Mouse (Mus musculus) intestine, embryonic 16.5 days (tissue): Measurements from ENCODE around the gene Phf21b. TPM values are rescaled to one million over a fixed set of nuclear protein-coding genes. Genes with fewer than 3 reads are reported as not detected.
"Not testable (repeated sequence)": the region's sequence is repeated elsewhere in the genome, so short reads cannot be mapped to it uniquely, and the experiment has no call there.

Experiments used
- ATAC-seq: fragments of 200-750 bp; cut with Nextera tagmentation; 2 replicates; pipeline ENCODE4 v1.8.0; 2017; ENCODE audit warnings: moderate TSS enrichment, moderate library complexity
- H3K27ac ChIP-seq: fragments of 300-500 bp; sonication (generic); 2 replicates; pipeline ENCODE4 v1.5.1; 2014; ENCODE audit warnings: mild to moderate bottlenecking, low read length
- H3K27me3 ChIP-seq: fragments of 300-500 bp; sonication (generic); replicated peaks from 2 replicates; pipeline ENCODE4 v1.6.1; 2014; ENCODE audit warnings: low read length, control low read depth, mixed read lengths; ENCODE audit not compliant: control insufficient read depth, insufficient read depth
- H3K36me3 ChIP-seq: fragments of 300-500 bp; sonication (generic); 2 replicates; pipeline ENCODE4 v1.6.1; 2014; ENCODE audit warnings: low read length, control low read depth; ENCODE audit not compliant: control insufficient read depth, insufficient read depth
- H3K4me1 ChIP-seq: fragments of 300-500 bp; sonication (generic); 2 replicates; pipeline ENCODE4 v1.6.1; 2014; ENCODE audit warnings: low read length, control low read depth, mixed read lengths; ENCODE audit not compliant: control insufficient read depth, insufficient read depth
- H3K4me2 ChIP-seq: fragments of 300-500 bp; sonication (generic); 2 replicates; pipeline ENCODE4 v1.6.1; 2014; ENCODE audit warnings: low read depth, low read length, control low read depth
- H3K4me3 ChIP-seq: fragments of 300-500 bp; sonication (generic); 2 replicates; pipeline ENCODE4 v1.5.1; 2014; ENCODE audit warnings: mild to moderate bottlenecking, low read length
- H3K9ac ChIP-seq: fragments of 300-500 bp; sonication (generic); 2 replicates; pipeline ENCODE4 v1.6.1; 2014; ENCODE audit warnings: low read depth, low read length
- H3K9me3 ChIP-seq: fragments of 300-500 bp; sonication (generic); 2 replicates; pipeline ENCODE4 v1.6.1; 2016; ENCODE audit warnings: low read length, control low read depth; ENCODE audit not compliant: control insufficient read depth
- WGBS: fragments of 180-500 bp; shearing (Covaris S2); extraction: QIAGEN DNeasy Blood & Tissue Kit; methylation state at CpG from one replicate; pipeline ENCODE4 v1.1.7; 2014; 5-methylcytosine and 5-hydroxymethylcytosine counted together
- polyA plus RNA-seq: library from polyadenylated mRNA; unstranded; fragments of >200 nt; fragmentation: Nextera tagmentation; extraction: Ambion mirVana; gene quantifications from 2 replicates; pipeline ENCODE4 v1.2.1, GENCODE M21; 2015

Phf21b gene
- polyA plus RNA-seq, 1 experiment from 2014 or later = 0.43 TPM

GRCm38 (mm10) chr15:84769641-84770341 lies 86.1 kb downstream of the Phf21b start:
- H3K27ac ChIP-seq = no peak overlapping the region
- ATAC-seq = no peak
- 68% methylated on average over 11 of the region's 11 CpGs for WGBS

DNA sequence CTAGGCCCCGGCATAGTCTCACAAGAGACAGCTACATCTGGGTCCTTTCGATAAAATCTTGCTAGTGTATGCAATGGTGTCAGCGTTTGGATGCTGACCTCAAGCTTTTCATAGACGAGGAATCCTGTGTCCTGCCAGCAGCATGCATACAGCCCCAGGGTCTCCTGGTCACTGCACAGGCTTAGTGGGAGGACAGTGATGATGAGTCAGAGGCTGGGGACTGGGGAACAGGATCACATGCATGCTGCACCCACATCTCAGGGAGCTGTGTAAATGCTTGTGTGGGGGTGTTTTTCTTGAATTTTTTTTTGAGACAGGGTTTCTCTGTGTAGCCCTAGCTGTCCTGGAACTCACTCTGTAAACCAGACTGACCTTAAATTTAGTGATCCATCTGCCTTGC lies 87.3 kb downstream of the Phf21b start:
- H3K36me3 ChIP-seq, H3K9ac ChIP-seq, ATAC-seq, H3K4me1 ChIP-seq, H3K4me2 ChIP-seq, H3K4me3 ChIP-seq, H3K27ac ChIP-seq, H3K27me3 ChIP-seq, H3K9me3 ChIP-seq: not testable (repeated sequence)
- WGBS = 73% methylated on average over 3 of the region's 4 CpGs

More at GRCm38 (mm10) chr15:84769641-84770341, 86.1 kb downstream of the Phf21b start:
- Histone ChIP-seq H3K9me3 (no peaks in the 10 kb centered on the region), H3K4me2 (no peak overlapping the region), H3K9ac (no peak overlapping the region), H3K36me3 (no peaks in the 10 kb centered on the region), H3K27me3 (no peaks in the 10 kb centered on the region), H3K4me3 (no peak overlapping the region), H3K4me1 (no peaks in the 10 kb centered on the region)

DNA sequence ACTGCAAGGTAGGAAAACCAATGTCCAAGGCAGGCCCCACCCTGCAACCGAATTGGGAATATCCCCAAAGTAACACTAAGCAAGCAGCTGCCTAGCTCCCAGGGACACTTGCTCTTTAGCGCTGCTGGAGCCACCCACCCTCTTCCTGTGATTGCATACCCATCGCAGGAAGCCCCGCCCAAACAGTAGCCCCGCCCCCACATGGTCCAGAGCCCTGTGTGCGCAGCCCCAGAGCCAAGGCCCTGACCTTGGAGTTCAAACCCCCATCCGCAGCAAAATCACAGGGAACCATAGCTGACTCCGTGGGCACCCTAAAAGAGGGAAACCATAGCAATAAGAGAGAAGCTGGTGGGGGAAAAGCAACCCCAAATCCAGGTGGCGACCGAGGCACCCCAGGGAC lies 89.2 kb downstream of the Phf21b start:
- Histone ChIP-seq H3K9me3 (no peaks in the 10 kb centered on the region), H3K9ac (no peak overlapping the region), H3K27me3 (no peaks in the 10 kb centered on the region), H3K4me2 (no peak overlapping the region), H3K4me3 (no peak overlapping the region), H3K4me1 (no peaks in the 10 kb centered on the region), H3K27ac (no peak overlapping the region), H3K36me3 (no peaks in the 10 kb centered on the region)
- 47% methylated on average over 10 of the region's 10 CpGs for WGBS
- ATAC-seq = no peak

- Histone ChIP-seq H3K27ac (no peak overlapping the region), H3K9ac (no peak overlapping the region), H3K9me3 (no peaks in the 10 kb centered on the region), H3K36me3 (no peaks in the 10 kb centered on the region), H3K27me3 (no peaks in the 10 kb centered on the region), H3K4me1 (no peaks in the 10 kb centered on the region), H3K4me3 (no peak overlapping the region), H3K4me2 (no peak overlapping the region)
- 45% methylated on average over 7 of the region's 7 CpGs for WGBS
- no peak for ATAC-seq
Measured at GRCm38 (mm10) chr15:84763423-84763812, 92.4 kb downstream of the Phf21b start.

DNA sequence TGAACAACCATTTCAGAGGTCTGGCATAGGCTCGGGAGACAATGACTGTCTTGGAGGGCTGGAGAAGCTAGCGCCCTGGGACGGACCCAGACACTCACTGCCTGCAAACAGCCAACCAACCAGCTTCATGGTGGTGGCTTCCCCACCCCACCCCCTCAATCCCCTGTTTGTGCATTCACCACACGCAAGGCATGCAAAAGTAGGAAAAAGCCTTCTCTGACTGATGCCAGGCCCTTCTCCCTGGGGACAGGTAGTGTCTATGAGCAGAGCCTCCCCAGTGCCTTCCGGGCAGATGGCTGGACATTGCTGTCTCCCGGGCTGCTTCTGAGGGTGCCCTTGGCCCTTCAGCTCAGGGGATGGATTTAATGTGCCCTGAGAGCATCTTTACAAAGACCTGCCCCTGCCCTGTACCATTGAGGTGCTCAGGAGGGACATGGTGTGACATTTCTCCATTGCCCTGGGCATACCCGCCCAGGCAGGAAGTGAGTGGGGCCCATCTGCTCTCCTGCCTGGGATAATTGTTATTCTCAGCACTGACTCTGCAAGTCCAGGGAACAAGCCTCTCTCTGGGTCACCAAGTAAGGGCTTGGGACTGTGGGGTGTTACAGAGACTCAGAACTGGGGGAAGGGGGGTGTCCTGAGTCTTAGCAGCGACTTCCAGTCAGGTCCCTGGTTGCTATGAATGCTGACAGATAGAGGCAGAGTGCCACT lies 93.0 kb downstream of the Phf21b start:
- no peak overlapping the region for H3K9ac ChIP-seq
- no peaks in the 10 kb centered on the region for H3K9me3 ChIP-seq
- 75% methylated on average over 8 of the region's 8 CpGs for WGBS
- H3K4me2 ChIP-seq = no peak overlapping the region
- no peaks in the 10 kb centered on the region for H3K36me3 ChIP-seq
- no peaks in the 10 kb centered on the region for H3K27me3 ChIP-seq
- H3K4me3 ChIP-seq = no peak overlapping the region
- H3K4me1 ChIP-seq = no peaks in the 10 kb centered on the region
- ATAC-seq = no peak
- no peak overlapping the region for H3K27ac ChIP-seq

DNA sequence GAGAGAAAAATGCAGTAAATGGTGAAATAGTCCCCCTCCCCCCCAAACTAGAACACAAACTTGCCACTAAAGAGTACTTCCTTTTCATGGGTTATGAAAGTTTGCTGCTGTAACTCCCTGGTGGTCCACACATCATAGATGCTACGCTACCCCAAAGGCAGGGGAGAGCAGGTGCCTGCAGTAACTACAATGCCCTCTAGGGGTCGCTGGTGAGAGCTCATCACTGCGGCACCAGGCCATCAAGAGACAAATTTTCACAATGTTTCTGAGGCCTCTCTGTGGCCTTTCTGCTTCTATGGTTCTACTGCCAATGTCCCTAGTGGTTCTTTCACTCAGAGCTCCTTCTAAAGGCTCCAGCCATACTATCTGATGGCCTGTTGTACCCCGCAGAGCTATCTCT lies 97.4 kb downstream of the Phf21b start:
- 0 out of 2 replicates have a peak, but pooled peaks cover 5% of the 10 kb centered on the region for H3K4me1 ChIP-seq
- no peaks in the 10 kb centered on the region for H3K36me3 ChIP-seq
- H3K27ac ChIP-seq = no peak overlapping the region
- no peaks in the 10 kb centered on the region for H3K9me3 ChIP-seq
- no peak overlapping the region for H3K9ac ChIP-seq
- H3K27me3 ChIP-seq = no peaks in the 10 kb centered on the region; the same call in 1 of the 2 replicates
- ATAC-seq = no peak
- no peak overlapping the region for H3K4me3 ChIP-seq
- WGBS = 47% methylated on average over 4 of the region's 4 CpGs
- no peak overlapping the region for H3K4me2 ChIP-seq

GRCm38 (mm10) chr15:84756426-84756825 lies 99.4 kb downstream of the Phf21b start:
- no peaks in the 10 kb centered on the region for H3K9me3 ChIP-seq
- H3K36me3 ChIP-seq = no peaks in the 10 kb centered on the region
- no peak overlapping the region for H3K27ac ChIP-seq
- peak overlapping the region; percentile 55 for H3K9ac ChIP-seq
- peak; percentile 44; the same call in 1 of the 2 replicates for ATAC-seq
- WGBS = 8% methylated on average over 22 of the region's 22 CpGs
- H3K4me1 ChIP-seq = 0 out of 2 replicates have a peak, but pooled peaks cover 5% of the 10 kb centered on the region
- no peaks in the 10 kb centered on the region; the same call in 1 of the 2 replicates for H3K27me3 ChIP-seq
- H3K4me2 ChIP-seq = peak overlapping the region; percentile 73
- H3K4me3 ChIP-seq = peak overlapping the region; percentile 35

- H3K9me3 ChIP-seq = no peaks in the 10 kb centered on the region
- ATAC-seq = peak; percentile 56; the same call in 1 of the 2 replicates
- no peak overlapping the region for H3K4me2 ChIP-seq
- H3K36me3 ChIP-seq = no peaks in the 10 kb centered on the region
- H3K27me3 ChIP-seq = no peaks in the 10 kb centered on the region; the same call in 1 of the 2 replicates
- no peak overlapping the region for H3K4me3 ChIP-seq
- 0 out of 2 replicates have a peak, but pooled peaks cover 5% of the 10 kb centered on the region for H3K4me1 ChIP-seq
- H3K27ac ChIP-seq = no peak overlapping the region
- no peak overlapping the region for H3K9ac ChIP-seq
- 15% methylated on average over 3 of the region's 3 CpGs for WGBS
Measured at GRCm38 (mm10) chr15:84754987-84755386, 100.9 kb downstream of the Phf21b start.

GRCm38 (mm10) chr15:84745831-84746230 lies 110.0 kb downstream of the Phf21b start:
- no peak overlapping the region for H3K9ac ChIP-seq
- 82% methylated on average over 4 of the region's 4 CpGs for WGBS

More at GRCm38 (mm10) chr15:84745831-84746230, 110.0 kb downstream of the Phf21b start:
- Histone ChIP-seq H3K27ac (no peak overlapping the region), H3K9me3 (no peaks in the 10 kb centered on the region), H3K4me1 (no peaks in the 10 kb centered on the region), H3K27me3 (no peaks in the 10 kb centered on the region), H3K36me3 (no peaks in the 10 kb centered on the region), H3K4me3 (no peak overlapping the region), H3K4me2 (no peak overlapping the region)
- no peak for ATAC-seq
